Mouse (Mus musculus) CH12F3 (cell line): ENCODE data around the gene Cenpo.

Source experiments
- in situ Hi-C: fragments of 300-500 bp; cut with MboI; formaldehyde crosslinking; loops from 2 replicates; pipeline ENCODE4 v1.14.3; 2020; ENCODE audit warnings: low sequenced_read_pairs

Gene Cenpo

DNA sequence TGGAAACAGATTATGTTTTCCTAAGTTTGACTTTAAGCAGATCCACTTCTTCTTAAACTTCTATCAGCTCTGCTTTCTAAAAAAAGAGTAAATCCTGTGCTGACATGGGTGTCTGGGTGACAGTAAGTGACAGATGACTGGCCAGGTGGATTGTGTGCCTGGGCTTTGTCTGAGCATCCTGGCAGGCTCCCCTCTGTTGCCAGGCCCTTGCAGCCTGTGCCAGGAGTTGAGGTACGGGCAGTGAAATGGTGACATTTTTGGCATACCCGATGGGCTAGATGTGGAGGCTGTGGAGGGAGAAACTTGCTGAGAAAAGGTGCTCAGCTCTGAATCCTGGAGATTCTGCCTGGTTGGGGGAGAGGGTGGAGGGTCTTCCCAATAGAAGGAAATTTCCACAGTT lies 76.6 kb downstream of the Cenpo start:
- in situ Hi-C loops = no loop called here

DNA sequence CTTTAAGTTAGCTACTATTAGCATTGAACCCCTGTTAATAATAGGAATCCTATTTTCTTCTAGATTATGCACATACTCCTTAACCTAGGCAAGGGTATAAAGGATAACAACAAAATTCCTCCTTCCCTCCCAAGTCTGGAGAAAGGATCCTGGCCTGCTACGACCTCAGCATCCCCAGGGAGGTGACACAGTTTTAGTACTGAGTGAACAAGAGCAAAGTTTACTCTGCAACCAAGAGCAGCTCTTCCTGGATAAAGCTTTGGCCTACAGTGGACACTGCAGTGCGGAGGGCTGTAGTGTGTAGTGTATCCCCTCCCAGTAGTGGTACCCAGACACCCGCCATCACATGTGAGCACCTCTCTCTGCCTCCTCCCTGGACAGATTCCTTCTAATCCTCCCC lies 82.1 kb downstream of the Cenpo start:
- in situ Hi-C loops = no loop called here

DNA sequence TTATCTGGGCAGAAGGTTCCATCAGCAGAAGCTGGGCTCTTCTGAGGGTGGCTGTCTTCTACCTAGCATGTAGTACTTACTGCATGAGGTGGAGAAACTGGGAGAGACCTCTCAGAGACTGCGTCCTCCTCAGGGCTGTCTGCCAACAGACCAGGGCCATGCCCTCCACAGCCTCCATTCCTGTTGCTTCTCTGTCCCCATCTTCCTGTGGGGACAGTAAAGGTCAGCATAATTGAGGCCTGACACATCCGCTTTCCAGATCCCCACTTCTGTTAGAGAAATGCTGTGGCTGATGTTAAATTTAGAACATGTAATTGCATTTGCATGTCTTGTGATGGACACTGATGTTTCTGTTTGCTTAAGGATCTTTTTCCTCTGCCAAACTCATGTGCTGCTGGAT lies 83.2 kb downstream of the Cenpo start:
- in situ Hi-C loops = no loop called here
